Mouse (Mus musculus) hindbrain, embryonic 10.5 days (tissue): Measurements from ENCODE around the gene Hist1h2bb. TPM values are rescaled to one million over a fixed set of nuclear protein-coding genes. Genes with fewer than 3 reads are reported as not detected.
"Not testable (repeated sequence)": the region's sequence is repeated elsewhere in the genome, so short reads cannot be mapped to it uniquely, and the experiment has no call there.

Experiments used
- DNase-seq: peaks from one replicate; pipeline ENCODE4 v3.0.0-alpha.2; 2017; ENCODE audit warnings: low spot score
- H3K27ac ChIP-seq: fragments of 300-500 bp; sonication (generic); 2 replicates; pipeline ENCODE4 v1.5.1; 2016; ENCODE audit warnings: mild to moderate bottlenecking, moderate library complexity
- H3K27me3 ChIP-seq: fragments of 300-500 bp; sonication (generic); 2 replicates; pipeline ENCODE4 v1.6.1; 2016; ENCODE audit warnings: mild to moderate bottlenecking; ENCODE audit not compliant: poor library complexity, insufficient read depth, severe bottlenecking
- H3K36me3 ChIP-seq: fragments of 300-500 bp; sonication (generic); 2 replicates; pipeline ENCODE4 v1.6.1; 2016; ENCODE audit warnings: mild to moderate bottlenecking, moderate library complexity
- H3K4me1 ChIP-seq: fragments of 300-500 bp; sonication (generic); replicated peaks from 2 replicates; pipeline ENCODE4 v1.6.1; 2016; ENCODE audit warnings: mild to moderate bottlenecking
- H3K4me3 ChIP-seq: fragments of 300-500 bp; sonication (generic); 2 replicates; pipeline ENCODE4 v1.5.1; 2016; ENCODE audit warnings: mild to moderate bottlenecking, moderate library complexity
- H3K9me3 ChIP-seq: fragments of 300-500 bp; sonication (generic); 2 replicates; pipeline ENCODE4 v1.6.1; 2016; ENCODE audit warnings: mild to moderate bottlenecking, moderate library complexity
- WGBS: fragments of 180-500 bp; shearing (Covaris S2); methylation state at CpG from one replicate; pipeline ENCODE4 v1.1.7; 2016; 5-methylcytosine and 5-hydroxymethylcytosine counted together
- polyA plus RNA-seq: library from polyadenylated mRNA; unstranded; fragments of >200 nt; fragmentation: Nextera tagmentation; extraction: Ambion mirVana; gene quantifications from 2 replicates; pipeline ENCODE4 v1.2.1, GENCODE M21; 2016

Hist1h2bb gene
- polyA plus RNA-seq, 1 experiment from 2014 or later = 1.8 TPM

GRCm38 (mm10) chr13:23765172-23765513 is 18.6 kb downstream of the Hist1h2bb start:
- 0 out of 2 replicates have a peak overlapping the region, but pooled peaks have one; percentile 94 for H3K27ac ChIP-seq
- no peaks in the 10 kb centered on the region for H3K36me3 ChIP-seq
- 71% methylated on average over 1 of the region's 1 CpGs for WGBS
- peaks cover 35% of the 10 kb centered on the region for H3K4me1 ChIP-seq
- H3K9me3 ChIP-seq = no peaks in the 10 kb centered on the region
- DNase-seq = no peak
- peak overlapping the region; percentile 66; the same call in 1 of the 2 replicates for H3K4me3 ChIP-seq
- H3K27me3 ChIP-seq = no peaks in the 10 kb centered on the region

GRCm38 (mm10) chr13:23766772-23767171 is 20.2 kb downstream of the Hist1h2bb start:
- Histone ChIP-seq H3K27me3 (no peaks in the 10 kb centered on the region), H3K4me1 (peaks cover 29% of the 10 kb centered on the region), H3K36me3 (no peaks in the 10 kb centered on the region), H3K27ac (no peak overlapping the region), H3K9me3 (no peaks in the 10 kb centered on the region), H3K4me3 (no peak overlapping the region)
- DNase-seq = no peak

- H3K27me3 ChIP-seq = no peaks in the 10 kb centered on the region
- H3K27ac ChIP-seq = no peak overlapping the region
- H3K4me3 ChIP-seq = no peak overlapping the region
- no peaks in the 10 kb centered on the region for H3K36me3 ChIP-seq
- no peaks in the 10 kb centered on the region for H3K9me3 ChIP-seq
- DNase-seq = no peak
- H3K4me1 ChIP-seq = peaks cover 30% of the 10 kb centered on the region
- 61% methylated on average over 5 of the region's 5 CpGs for WGBS
These were observed 22.4 kb downstream of the Hist1h2bb start for GRCm38 (mm10) chr13:23768834-23769397.

- H3K9me3 ChIP-seq, H3K27ac ChIP-seq, H3K27me3 ChIP-seq, H3K36me3 ChIP-seq, DNase-seq, H3K4me3 ChIP-seq: not testable (repeated sequence)
- H3K4me1 ChIP-seq = peaks cover 23% of the 10 kb centered on the region
- WGBS = 92% methylated on average over 2 of the region's 2 CpGs
These were observed 23.1 kb downstream of the Hist1h2bb start, which contains the start of gene Trim38 for GRCm38 (mm10) chr13:23769613-23770012. Gene Trim38, plus strand, starts transcription at chr13:23769913.

- Histone ChIP-seq H3K27ac (peak overlapping the region; percentile 53), H3K27me3 (no peaks in the 10 kb centered on the region), H3K4me1 (peaks cover 19% of the 10 kb centered on the region), H3K9me3 (no peaks in the 10 kb centered on the region), H3K36me3 (no peaks in the 10 kb centered on the region), H3K4me3 (peak overlapping the region; percentile 28)
- WGBS = 24% methylated on average over 21 of the region's 21 CpGs
- peak; percentile 71 for DNase-seq
These were observed 26.2 kb downstream of the Hist1h2bb start for GRCm38 (mm10) chr13:23772561-23773313.

- H3K4me3 ChIP-seq = no peak overlapping the region
- WGBS = 93% methylated on average over 7 of the region's 7 CpGs
- DNase-seq = no peak
These were observed 31.8 kb downstream of the Hist1h2bb start for GRCm38 (mm10) chr13:23778339-23778738.

GRCm38 (mm10) chr13:23779025-23779424 is 32.5 kb downstream of the Hist1h2bb start:
- no peak for DNase-seq
- Histone ChIP-seq H3K4me3 (no peak overlapping the region), H3K27ac (no peak overlapping the region), H3K27me3 (no peaks in the 10 kb centered on the region), H3K36me3 (no peaks in the 10 kb centered on the region), H3K4me1 (no peaks in the 10 kb centered on the region), H3K9me3 (no peaks in the 10 kb centered on the region)
- WGBS = 85% methylated on average over 4 of the region's 4 CpGs

More at GRCm38 (mm10) chr13:23778339-23778738, 31.8 kb downstream of the Hist1h2bb start:
- Histone ChIP-seq H3K36me3 (no peaks in the 10 kb centered on the region), H3K27me3 (no peaks in the 10 kb centered on the region), H3K4me1 (0 out of 2 replicates have a peak, but pooled peaks cover 2% of the 10 kb centered on the region), H3K9me3 (no peaks in the 10 kb centered on the region), H3K27ac (no peak overlapping the region)

- Histone ChIP-seq H3K36me3 (no peaks in the 10 kb centered on the region), H3K9me3 (no peaks in the 10 kb centered on the region), H3K4me1 (no peaks in the 10 kb centered on the region), H3K27me3 (no peaks in the 10 kb centered on the region), H3K27ac (no peak overlapping the region), H3K4me3 (no peak overlapping the region)
- DNase-seq = no peak
- 43% methylated on average over 2 of the region's 2 CpGs for WGBS
These were observed 46.0 kb downstream of the Hist1h2bb start for GRCm38 (mm10) chr13:23792520-23792919.

Other genes with a start within 250 kb of the Hist1h2bb start
- gene Hist1h4h, start 215.7 kb upstream of the Hist1h2bb start, polyA plus RNA-seq = 5.8 and 7.4 TPM in 2 replicates
- gene Hist1h2af, start 212.8 kb upstream of the Hist1h2bb start, polyA plus RNA-seq = 7.8 and 9.2 TPM in 2 replicates
- gene Hist1h3g, start 211.3 kb upstream of the Hist1h2bb start, polyA plus RNA-seq = 3.3 and 6.0 TPM in 2 replicates
- gene Hist1h2bh, start 203.3 kb upstream of the Hist1h2bb start, polyA plus RNA-seq = 0.51 and 1.1 TPM in 2 replicates
- gene Hist1h3f, start 202.7 kb upstream of the Hist1h2bb start, polyA plus RNA-seq = 0.92 and 1.1 TPM in 2 replicates
- gene Hist1h4f, start 195.1 kb upstream of the Hist1h2bb start, polyA plus RNA-seq = 0.56 TPM in 1 of 2 replicates, not detected in the other
- 0.37 and 0.49 TPM in 2 replicates for gene Hist1h1d, start 193.5 kb upstream of the Hist1h2bb start, polyA plus RNA-seq
- gene Hist1h3e, start 184.4 kb upstream of the Hist1h2bb start, polyA plus RNA-seq = 5.3 and 5.6 TPM in 2 replicates
- gene Hist1h2ae, start 175.5 kb upstream of the Hist1h2bb start, polyA plus RNA-seq = 102 and 103 TPM in 2 replicates
- 7.0 and 7.3 TPM in 2 replicates for gene Hist1h2bg, start 175.3 kb upstream of the Hist1h2bb start, polyA plus RNA-seq
- 4.7 and 5.1 TPM in 2 replicates for gene Hist1h2bf, start 172.5 kb upstream of the Hist1h2bb start, polyA plus RNA-seq
- 1.8 and 2.2 TPM in 2 replicates for gene Hist1h2ad, start 172.4 kb upstream of the Hist1h2bb start, polyA plus RNA-seq
- 4.8 and 10.9 TPM in 2 replicates for gene Hist1h3d, start 171.0 kb upstream of the Hist1h2bb start, polyA plus RNA-seq
- gene Hist1h4d, start 165.1 kb upstream of the Hist1h2bb start, polyA plus RNA-seq = 101 and 107 TPM in 2 replicates
- gene Hist1h2be, start 125.6 kb upstream of the Hist1h2bb start, polyA plus RNA-seq = 2.5 and 2.7 TPM in 2 replicates
- gene Hist1h1e, start 124.2 kb upstream of the Hist1h2bb start, polyA plus RNA-seq = 22.0 and 26.3 TPM in 2 replicates
- gene Hist1h2ac, start 62.8 kb upstream of the Hist1h2bb start, polyA plus RNA-seq = 0.80 and 1.2 TPM in 2 replicates
- gene Hist1h2bc, start 62.5 kb upstream of the Hist1h2bb start, polyA plus RNA-seq = 23.1 and 26.2 TPM in 2 replicates
- gene Hist1h1t, start 50.9 kb upstream of the Hist1h2bb start, polyA plus RNA-seq = not detected in 2 replicates
- 5.4 TPM in 2 replicates for gene Hist1h4c, start 48.3 kb upstream of the Hist1h2bb start, polyA plus RNA-seq
- 3.2 and 3.5 TPM in 2 replicates for gene Hfe, start 35.9 kb upstream of the Hist1h2bb start, polyA plus RNA-seq
- 10.6 and 12.6 TPM in 2 replicates for gene Hist1h1c, start 7.9 kb upstream of the Hist1h2bb start, polyA plus RNA-seq
- 6.9 and 8.6 TPM in 2 replicates for gene Hist1h3c, start 1.1 kb upstream of the Hist1h2bb start, polyA plus RNA-seq
- gene Hist1h2ab, start 4.4 kb downstream of the Hist1h2bb start, polyA plus RNA-seq = 45.2 and 49.3 TPM in 2 replicates
- gene Hist1h3b, start 5.5 kb downstream of the Hist1h2bb start, polyA plus RNA-seq = 5.5 and 8.8 TPM in 2 replicates
- gene Hist1h4b, start 10.3 kb downstream of the Hist1h2bb start, polyA plus RNA-seq = 4.9 and 5.4 TPM in 2 replicates
- gene Hist1h4a, start 14.5 kb downstream of the Hist1h2bb start, polyA plus RNA-seq = not detected in 2 replicates
- 3.7 and 4.8 TPM in 2 replicates for gene Hist1h3a, start 15.7 kb downstream of the Hist1h2bb start, polyA plus RNA-seq
- gene Hist1h1a, start 16.9 kb downstream of the Hist1h2bb start, polyA plus RNA-seq = 2.3 and 3.4 TPM in 2 replicates
- not detected in 2 replicates for gene Trim38, start 23.2 kb downstream of the Hist1h2bb start, polyA plus RNA-seq
- not detected in 2 replicates for gene Slc17a2, start 60.3 kb downstream of the Hist1h2bb start, polyA plus RNA-seq
- gene Slc17a3, start 92.7 kb downstream of the Hist1h2bb start, polyA plus RNA-seq = not detected in 2 replicates
- gene Slc17a1, start 121.0 kb downstream of the Hist1h2bb start, polyA plus RNA-seq = not detected in 2 replicates
- not detected in 2 replicates for gene Slc17a4, start 168.3 kb downstream of the Hist1h2bb start, polyA plus RNA-seq
- gene Hist1h2ba, start 187.4 kb downstream of the Hist1h2bb start, polyA plus RNA-seq = not detected in 2 replicates
- not detected in 2 replicates for gene Hist1h2aa, start 187.7 kb downstream of the Hist1h2bb start, polyA plus RNA-seq
- gene Scgn, start 244.5 kb downstream of the Hist1h2bb start, polyA plus RNA-seq = not detected in 2 replicates